In genomic region chr5:117264701-117265100, GRCm38 (mm10) we compare ENCODE assay signal across 17 mouse cellular contexts. TPM values are rescaled to one million over a fixed set of nuclear protein-coding genes. Genes with fewer than 3 reads are reported as not detected.
DNase-seq lines count a peak whose midpoint lies in the region; ATAC-seq and TF ChIP-seq lines count a peak whose summit lies in the region.
"Had no signal": no experiment of that assay in that cellular context is flagged by ENCODE, and none has a peak within 500 bp of the region (broad histone marks: within the 10 kb centered on the region; RNA-seq: fewer than 3 reads in every experiment).

No protein-coding gene starts in this region.

- H3K4me3 ChIP-seq in hindbrain, embryonic 11.5 days (ENCODE audit: low read depth, low read length): no peak overlapping the region
- no peak overlapping the region for H3K4me3 ChIP-seq in hindbrain, embryonic 12.5 days
- no peak overlapping the region for H3K4me3 ChIP-seq in embryonic facial prominence, embryonic 14.5 days (ENCODE audit: low read depth, low read length)
- H3K4me3 ChIP-seq in midbrain, postnatal 0 days (ENCODE audit: low read depth, low read length): no peak overlapping the region
- H3K4me3 ChIP-seq: embryonic facial prominence, embryonic 12.5 days; heart, embryonic 12.5 days; hindbrain, embryonic 10.5 days; midbrain, embryonic 12.5 days had no signal

- no peak for TF ChIP-seq CTCF in midbrain, postnatal 0 days (IDR thresholded peaks at IDR 0.05)

- DNase-seq in hindbrain, embryonic 11.5 days (ENCODE audit: low spot score): peak; percentile 30
- peak; percentile 17 for DNase-seq in 416B (ENCODE audit: low read depth)
- DNase-seq in R1 (ENCODE audit: low read depth, low spot score): peak; percentile 82
- DNase-seq in embryonic facial prominence, embryonic 14.5 days (ENCODE audit: low spot score): peak; percentile 40
- DNase-seq in midbrain, postnatal 0 days (ENCODE audit: low spot score): no peak
- DNase-seq in gastrocnemius, postnatal 25 days: no peak
- DNase-seq: cerebellum, adult 2 months; gastrocnemius, postnatal 14 days; layer of hippocampus, postnatal 36 days; left cerebral cortex, postnatal 4 days had no signal

- H3K27ac ChIP-seq in hindbrain, embryonic 11.5 days (ENCODE audit: low read depth, low read length): no peak overlapping the region
- H3K27ac ChIP-seq in hindbrain, embryonic 12.5 days: no peak overlapping the region
- no peak overlapping the region for H3K27ac ChIP-seq in embryonic facial prominence, embryonic 14.5 days (replicated peaks; ENCODE audit: low read depth, low read length)
- no peak overlapping the region for H3K27ac ChIP-seq in midbrain, postnatal 0 days (ENCODE audit: low read depth, low read length)
- H3K27ac ChIP-seq: embryonic facial prominence, embryonic 12.5 days; hindbrain, embryonic 10.5 days; liver, embryonic 14.5 days; midbrain, embryonic 12.5 days had no signal

- H3K36me3 ChIP-seq in hindbrain, embryonic 11.5 days (ENCODE audit: control insufficient read depth, insufficient read depth, low read length): no peaks in the 10 kb centered on the region
- peaks cover 50% of the 10 kb centered on the region for H3K36me3 ChIP-seq in hindbrain, embryonic 12.5 days
- peaks cover 14% of the 10 kb centered on the region for H3K36me3 ChIP-seq in embryonic facial prominence, embryonic 14.5 days (ENCODE audit: control insufficient read depth, insufficient read depth, low read length)
- H3K36me3 ChIP-seq in midbrain, postnatal 0 days (ENCODE audit: insufficient read depth, low read length): peaks cover 61% of the 10 kb centered on the region

- H3K4me2 ChIP-seq in hindbrain, embryonic 11.5 days (replicated peaks; ENCODE audit: low read depth, low read length): no peak overlapping the region
- no peak overlapping the region for H3K4me2 ChIP-seq in hindbrain, embryonic 12.5 days (replicated peaks)
- H3K4me2 ChIP-seq in embryonic facial prominence, embryonic 14.5 days (ENCODE audit: low read depth, low read length): no peak overlapping the region
- H3K4me2 ChIP-seq in midbrain, postnatal 0 days (ENCODE audit: low read depth, low read length, poor library complexity, severe bottlenecking): no peak overlapping the region
- H3K4me2 ChIP-seq: embryonic facial prominence, embryonic 12.5 days; heart, embryonic 12.5 days; midbrain, embryonic 12.5 days had no signal

- H3K9ac ChIP-seq in hindbrain, embryonic 11.5 days (ENCODE audit: low read depth, low read length): no peak overlapping the region
- H3K9ac ChIP-seq in hindbrain, embryonic 12.5 days: no peak overlapping the region
- no peak overlapping the region for H3K9ac ChIP-seq in embryonic facial prominence, embryonic 14.5 days (ENCODE audit: low read depth, low read length)
- no peak overlapping the region for H3K9ac ChIP-seq in midbrain, postnatal 0 days (replicated peaks; ENCODE audit: low read length, poor library complexity, severe bottlenecking)
- H3K9ac ChIP-seq: embryonic facial prominence, embryonic 12.5 days; heart, embryonic 12.5 days; liver, embryonic 14.5 days; midbrain, embryonic 12.5 days had no signal

- H3K9me3 ChIP-seq in hindbrain, embryonic 11.5 days (ENCODE audit: control insufficient read depth, low read length): no peaks in the 10 kb centered on the region
- no peaks in the 10 kb centered on the region for H3K9me3 ChIP-seq in hindbrain, embryonic 12.5 days (replicated peaks)
- H3K9me3 ChIP-seq in embryonic facial prominence, embryonic 14.5 days (ENCODE audit: control insufficient read depth, low read length): peaks cover 4% of the 10 kb centered on the region; the same call in 1 of the 2 replicates
- H3K9me3 ChIP-seq in midbrain, postnatal 0 days (ENCODE audit: low read length): no peaks in the 10 kb centered on the region
- H3K9me3 ChIP-seq: embryonic facial prominence, embryonic 12.5 days; midbrain, embryonic 12.5 days had no signal

- no peak for ATAC-seq in hindbrain, embryonic 11.5 days (ENCODE audit: low FRiP score)
- no peak for ATAC-seq in hindbrain, embryonic 12.5 days (ENCODE audit: low FRiP score)
- no peak for ATAC-seq in embryonic facial prominence, embryonic 14.5 days (ENCODE audit: low read depth)
- ATAC-seq in midbrain, postnatal 0 days (ENCODE audit: low FRiP score): no peak
- no peak for ATAC-seq in cerebellum, adult (ENCODE audit: insufficient number of reproducible peaks, low FRiP score, low TSS enrichment)

- no peaks in the 10 kb centered on the region for H3K4me1 ChIP-seq in hindbrain, embryonic 11.5 days (replicated peaks; ENCODE audit: control insufficient read depth, insufficient read depth, low read length)
- no peaks in the 10 kb centered on the region for H3K4me1 ChIP-seq in hindbrain, embryonic 12.5 days
- no peaks in the 10 kb centered on the region for H3K4me1 ChIP-seq in embryonic facial prominence, embryonic 14.5 days (ENCODE audit: control insufficient read depth, insufficient read depth, low read length)
- H3K4me1 ChIP-seq in midbrain, postnatal 0 days (ENCODE audit: insufficient read depth, low read length): no peaks in the 10 kb centered on the region
- H3K4me1 ChIP-seq: embryonic facial prominence, embryonic 12.5 days; heart, embryonic 12.5 days; midbrain, embryonic 12.5 days had no signal

- no peaks in the 10 kb centered on the region for H3K27me3 ChIP-seq in hindbrain, embryonic 11.5 days (ENCODE audit: control insufficient read depth, insufficient read depth, low read length)
- no peaks in the 10 kb centered on the region for H3K27me3 ChIP-seq in hindbrain, embryonic 12.5 days
- H3K27me3 ChIP-seq in embryonic facial prominence, embryonic 14.5 days (replicated peaks; ENCODE audit: control insufficient read depth, insufficient read depth, low read length): no peaks in the 10 kb centered on the region
- no peaks in the 10 kb centered on the region for H3K27me3 ChIP-seq in midbrain, postnatal 0 days (ENCODE audit: insufficient read depth, low read length)
- H3K27me3 ChIP-seq: embryonic facial prominence, embryonic 12.5 days; heart, embryonic 12.5 days; midbrain, embryonic 12.5 days had no signal

- WGBS in hindbrain, embryonic 11.5 days: 54% methylated on average over 5 of the region's 5 CpGs
- WGBS in hindbrain, embryonic 12.5 days: 45% methylated on average over 5 of the region's 5 CpGs
- 41% methylated on average over 5 of the region's 5 CpGs for WGBS in embryonic facial prominence, embryonic 14.5 days
- WGBS in midbrain, postnatal 0 days: 52% methylated on average over 5 of the region's 5 CpGs

RNA-seq across cellular contexts. Expression of gene Pebp1, which starts 22.7 kb away (rescaled TPM):
- polyA plus RNA-seq in hindbrain, embryonic 11.5 days (2014; fragmentation: Nextera tagmentation; extraction: Ambion mirVana): 867 and 895 TPM in 2 replicates
- 793 and 794 TPM in 2 replicates for polyA plus RNA-seq in hindbrain, embryonic 12.5 days (2016; fragmentation: Nextera tagmentation; extraction: Ambion mirVana)
- polyA plus RNA-seq in embryonic facial prominence, embryonic 14.5 days (2014; fragmentation: Nextera tagmentation; extraction: Ambion mirVana): 617 and 666 TPM in 2 replicates
- 1,240 and 1,525 TPM in 2 replicates for total RNA-seq in midbrain, postnatal 0 days (2014; rRNA removed)
- polyA plus RNA-seq in midbrain, postnatal 0 days (2015; fragmentation: Nextera tagmentation; extraction: Ambion mirVana): 1,025 and 1,129 TPM in 2 replicates
- total RNA-seq in gastrocnemius, postnatal 25 days (2021): 100 to 1,000 TPM; 289 to 323 TPM

RNA-seq across cellular contexts. Expression of gene Vsig10, which starts 54.2 kb away (rescaled TPM):
- polyA plus RNA-seq in hindbrain, embryonic 11.5 days (2014; fragmentation: Nextera tagmentation; extraction: Ambion mirVana): 1.3 and 2.0 TPM in 2 replicates
- polyA plus RNA-seq in hindbrain, embryonic 12.5 days (2016; fragmentation: Nextera tagmentation; extraction: Ambion mirVana): 3.7 and 4.1 TPM in 2 replicates
- polyA plus RNA-seq in embryonic facial prominence, embryonic 14.5 days (2014; fragmentation: Nextera tagmentation; extraction: Ambion mirVana): 3.9 TPM in 2 replicates
- 1.8 and 7.1 TPM in 2 replicates for total RNA-seq in midbrain, postnatal 0 days (2014; rRNA removed)
- 1.2 and 1.5 TPM in 2 replicates for polyA plus RNA-seq in midbrain, postnatal 0 days (2015; fragmentation: Nextera tagmentation; extraction: Ambion mirVana)
- 1 to 10 TPM; 5.0 to 5.5 TPM for total RNA-seq in gastrocnemius, postnatal 25 days (2021)

Comparison
In these comparisons a context has a peak if more than half of its experiments do, and no peak if none do; other contexts are left out.
1. DNase-seq: peak in hindbrain, embryonic 11.5 days (single experiment), 416B (single experiment), R1 (single experiment) and embryonic facial prominence, embryonic 14.5 days (single experiment); none in midbrain, postnatal 0 days (single experiment) and gastrocnemius, postnatal 25 days (single experiment).